Mouse (Mus musculus) brain, embryonic 14.5 days (tissue): ENCODE results near the gene Ccnb1ip1.

ENCODE experiments used
- CTCF ChIP-seq: fragments of 200-500 bp; IDR thresholded peaks from 2 replicates; pipeline ENCODE4 v1.5.1; 2012; ENCODE audit warnings: inconsistent platforms, mild to moderate bottlenecking, moderate library complexity, borderline replicate concordance; ENCODE audit not compliant: insufficient read depth, insufficient read length; ENCODE audit errors: extremely low read depth
- POLR2A ChIP-seq: fragments of 200-500 bp; IDR thresholded peaks from 2 replicates; pipeline ENCODE4 v1.6.1; 2012; ENCODE audit warnings: mild to moderate bottlenecking, inconsistent platforms, borderline replicate concordance; ENCODE audit not compliant: poor library complexity, insufficient read depth, insufficient read length, severe bottlenecking; ENCODE audit errors: extremely low read depth

GRCm38 (mm10) chr14:50788157-50788556 lies 19.4 kb downstream of the Ccnb1ip1 start:
- TF ChIP-seq CTCF (peak; percentile 12; the same call in 1 of the 2 replicates), POLR2A (no peak)
